Mouse (Mus musculus): ENCODE measurements at regions not wholly inside any gene's neighbourhood (a gene's known extent, or its start where the extent isn't known, plus 50 kb on each side); places are given as distances from the start of the nearest gene placed in this dataset.

- TF ChIP-seq CTCF (IDR thresholded peaks at IDR 0.05; ENCODE audit: control insufficient read depth, insufficient read depth, insufficient replicate concordance, low read depth, low read length) (no peak), POLR2A (IDR thresholded peaks at IDR 0.05; ENCODE audit: control insufficient read depth, low read depth, low read length) (no peak)
These were observed 333.4 kb downstream of the Rnd3 start for GRCm38 (mm10) chr2:50815541-50815940.

Measured in testis, adult 2 months (tissue).